Mouse (Mus musculus): Measurements from ENCODE around the gene Cybrd1.

DNA sequence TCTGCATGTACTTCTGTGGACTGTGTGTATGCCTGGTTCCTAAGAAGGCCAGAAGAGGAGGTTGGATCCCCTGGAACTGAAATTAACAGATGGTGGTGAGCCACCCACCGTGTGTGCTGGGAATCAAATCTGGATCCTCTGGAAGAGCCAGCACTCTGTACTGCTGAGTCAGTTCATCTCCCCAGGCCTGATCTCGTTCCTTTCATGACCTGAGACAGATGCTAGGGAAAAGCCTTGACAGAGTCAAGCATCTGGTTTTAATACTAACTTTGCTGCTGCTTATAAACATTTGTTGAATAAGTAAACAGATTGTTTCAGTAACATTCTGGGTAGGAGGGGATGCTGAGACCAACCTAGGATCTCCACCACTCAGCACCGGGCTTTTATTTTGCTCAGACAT lies 9.2 kb upstream of the Cybrd1 start:
- TF ChIP-seq POLR2A (IDR thresholded peaks at IDR 0.05; ENCODE audit: control insufficient read depth, extremely low read depth, insufficient read depth, low read length, poor library complexity) = no peak
- TF ChIP-seq CTCF (IDR thresholded peaks at IDR 0.05; ENCODE audit: borderline replicate concordance, control insufficient read depth, extremely low read depth, insufficient read depth, low read length, poor library complexity) = no peak
